Mouse (Mus musculus): ENCODE measurements around the gene Taf11. TPM values are rescaled to one million over a fixed set of nuclear protein-coding genes. Genes with fewer than 3 reads are reported as not detected.

Taf11 gene
- 10 to 100 TPM; 22.9 to 24.7 (median 23.4) TPM for total RNA-seq (2022)

DNA sequence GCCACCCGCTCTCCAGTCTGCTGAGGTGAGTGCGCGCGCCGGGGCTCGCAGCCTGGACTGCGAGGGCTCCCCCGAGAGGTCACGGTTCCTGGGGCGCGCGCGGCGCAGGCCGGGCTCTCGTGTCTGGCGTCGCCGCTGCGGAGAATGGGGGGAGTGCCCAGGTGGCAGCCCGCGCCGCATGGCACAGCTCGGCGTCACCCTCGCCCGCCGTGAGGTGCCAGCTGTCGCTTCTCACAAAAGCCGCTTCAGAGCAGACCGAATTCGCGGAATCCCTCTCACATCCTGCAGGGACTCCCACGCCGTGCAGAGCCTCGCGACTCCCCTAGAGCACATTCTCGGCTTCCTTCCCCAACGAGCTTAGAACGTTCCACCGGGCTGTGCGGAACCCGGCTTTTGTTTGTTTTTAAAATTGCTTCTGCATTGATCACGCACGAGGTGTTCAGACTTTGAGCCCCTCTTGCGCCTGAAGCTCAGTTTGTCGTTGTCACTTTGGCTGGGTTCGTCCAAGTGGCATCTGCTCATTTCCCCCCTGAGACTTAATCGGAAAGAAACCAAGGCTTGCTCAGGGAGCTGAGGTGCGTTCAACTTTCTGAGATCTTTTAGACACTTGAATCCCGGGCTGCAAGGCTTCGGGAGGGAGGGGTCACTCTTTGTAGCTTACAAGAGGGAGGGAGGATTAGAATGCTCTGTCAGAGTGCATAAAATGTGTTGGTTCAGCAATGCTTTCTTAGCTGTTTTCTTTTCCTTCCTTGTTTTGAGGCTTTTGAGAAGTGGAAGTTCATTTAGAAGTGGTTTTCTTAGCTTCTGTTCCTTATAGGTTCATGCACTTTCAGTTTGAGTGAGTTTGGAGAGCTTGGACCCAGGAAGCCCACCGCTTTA is at the start of gene Taf11:
TSS of gene Taf11 (minus strand) at position 223 of the 879 bp plus-strand sequence.
- no peak for DNase-seq (ENCODE audit: low spot score)

DNA sequence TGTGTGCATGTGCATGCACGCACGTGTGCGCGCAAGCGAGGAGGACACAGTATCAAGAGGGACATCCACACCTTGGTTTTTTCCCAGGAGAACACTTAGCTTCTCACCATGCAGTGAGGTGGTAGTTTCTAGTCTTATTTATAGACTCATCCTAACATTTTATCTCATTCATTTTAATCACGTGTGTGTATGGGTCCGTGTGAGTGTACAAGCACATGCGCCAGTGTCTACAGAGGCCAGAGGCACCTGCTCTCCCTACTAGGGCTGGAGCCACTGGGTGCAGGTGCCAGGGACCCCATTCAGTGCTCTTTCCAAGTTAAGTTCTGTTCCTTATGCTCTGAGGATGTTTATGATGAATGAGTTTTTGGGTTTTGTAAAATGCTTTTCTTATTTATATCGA is 48.0 kb upstream of the Taf11 start:
- no peak for DNase-seq (ENCODE audit: low spot score)

DNA sequence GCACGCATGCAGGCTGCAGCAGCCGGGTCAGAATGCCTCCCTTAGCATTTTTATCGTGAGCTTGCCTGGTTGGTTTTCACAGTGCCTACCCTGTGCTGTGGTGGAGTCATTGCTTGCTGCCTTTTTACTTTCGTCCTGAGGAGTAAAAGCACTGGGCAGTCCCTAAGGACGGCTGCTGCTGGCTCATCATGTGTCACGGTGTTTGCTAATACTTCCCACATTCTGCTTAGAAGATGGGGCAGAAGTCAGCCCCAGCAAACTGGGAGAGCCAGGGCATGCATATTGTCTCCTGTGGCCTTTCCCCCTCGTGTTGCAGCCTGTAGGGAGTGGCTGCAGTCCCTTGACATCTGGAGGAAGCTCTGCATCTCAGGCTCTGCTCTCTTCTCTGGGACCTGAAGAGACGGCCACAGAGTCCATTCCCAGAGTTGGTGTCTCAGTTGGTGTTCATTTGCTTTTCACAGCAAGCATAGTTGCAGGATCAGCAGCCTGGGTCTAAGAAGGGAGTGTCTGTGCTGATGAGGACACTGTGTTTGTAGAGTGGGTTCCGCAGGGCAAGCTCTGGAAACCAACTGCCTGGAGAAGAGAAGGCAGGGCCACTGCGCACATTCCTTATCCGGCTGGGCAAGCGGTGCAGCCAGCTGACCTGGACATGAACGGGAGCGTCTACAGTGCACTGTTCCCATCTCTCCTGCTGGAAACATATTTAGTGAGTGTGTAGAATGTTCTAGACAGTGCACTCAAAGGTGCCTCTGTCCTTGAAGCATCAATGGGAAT is 45.2 kb upstream of the Taf11 start:
- no peak for DNase-seq (ENCODE audit: low spot score)

DNA sequence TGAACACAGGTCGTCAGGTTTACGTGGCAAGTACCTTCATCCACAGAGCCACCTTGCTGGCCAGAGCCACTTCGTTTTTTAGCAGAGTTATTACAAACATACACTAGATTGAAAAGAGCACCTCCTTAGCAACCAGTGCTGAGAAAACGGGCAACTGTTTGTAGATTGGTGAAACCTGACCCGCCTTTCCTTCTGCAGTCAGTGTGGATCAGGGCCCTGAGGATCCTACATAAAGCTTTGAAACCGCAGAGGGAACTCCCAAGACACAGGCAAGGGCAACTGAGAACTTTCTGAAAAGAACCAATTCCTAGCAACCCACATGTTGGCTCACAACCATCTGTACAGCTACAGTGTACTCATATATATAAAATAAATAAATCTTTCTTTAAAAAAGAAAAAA is 43.5 kb upstream of the Taf11 start:
- DNase-seq (ENCODE audit: low spot score), result no peak

DNA sequence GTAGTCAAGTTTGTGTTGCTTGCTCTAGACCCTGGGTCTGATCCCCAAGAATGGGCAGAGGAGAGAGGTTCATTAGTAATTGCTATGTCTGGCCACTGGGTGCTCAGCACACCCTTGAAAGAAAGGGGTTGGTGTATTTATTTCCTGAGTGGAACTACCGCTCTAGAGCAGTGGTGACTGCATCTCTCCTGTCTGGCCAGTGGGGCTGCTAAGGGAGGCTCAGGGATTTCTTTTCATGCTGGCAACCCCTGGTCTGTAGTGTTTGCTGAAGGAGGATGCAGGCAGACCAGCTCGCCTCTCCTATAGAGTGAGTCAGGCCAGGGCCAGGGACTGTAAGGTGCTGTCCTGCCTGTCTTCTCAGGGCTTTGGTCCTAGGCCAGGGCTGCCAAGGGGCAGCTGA is 37.5 kb upstream of the Taf11 start:
- DNase-seq (ENCODE audit: low spot score), result no peak

DNA sequence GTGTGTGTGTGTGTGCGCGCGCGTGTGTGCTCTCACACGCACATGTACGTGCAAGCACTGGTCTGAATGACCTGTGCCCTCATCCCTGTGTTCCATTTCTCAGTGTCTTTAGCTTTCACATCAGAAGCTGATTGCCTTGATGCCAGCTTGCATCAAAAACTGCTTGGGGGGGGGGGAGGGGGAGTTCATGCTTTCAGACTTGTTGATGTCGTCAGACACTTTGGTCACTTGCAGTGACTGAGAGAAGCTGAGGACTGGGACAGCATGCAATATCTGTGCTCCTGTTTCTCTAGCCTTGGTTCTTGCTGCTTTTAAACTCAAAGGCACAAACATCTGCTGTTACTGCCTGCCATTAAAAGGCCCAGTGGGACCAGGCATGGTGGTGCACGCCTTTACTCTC is 36.7 kb upstream of the Taf11 start:
- no peak for DNase-seq (ENCODE audit: low spot score)

DNA sequence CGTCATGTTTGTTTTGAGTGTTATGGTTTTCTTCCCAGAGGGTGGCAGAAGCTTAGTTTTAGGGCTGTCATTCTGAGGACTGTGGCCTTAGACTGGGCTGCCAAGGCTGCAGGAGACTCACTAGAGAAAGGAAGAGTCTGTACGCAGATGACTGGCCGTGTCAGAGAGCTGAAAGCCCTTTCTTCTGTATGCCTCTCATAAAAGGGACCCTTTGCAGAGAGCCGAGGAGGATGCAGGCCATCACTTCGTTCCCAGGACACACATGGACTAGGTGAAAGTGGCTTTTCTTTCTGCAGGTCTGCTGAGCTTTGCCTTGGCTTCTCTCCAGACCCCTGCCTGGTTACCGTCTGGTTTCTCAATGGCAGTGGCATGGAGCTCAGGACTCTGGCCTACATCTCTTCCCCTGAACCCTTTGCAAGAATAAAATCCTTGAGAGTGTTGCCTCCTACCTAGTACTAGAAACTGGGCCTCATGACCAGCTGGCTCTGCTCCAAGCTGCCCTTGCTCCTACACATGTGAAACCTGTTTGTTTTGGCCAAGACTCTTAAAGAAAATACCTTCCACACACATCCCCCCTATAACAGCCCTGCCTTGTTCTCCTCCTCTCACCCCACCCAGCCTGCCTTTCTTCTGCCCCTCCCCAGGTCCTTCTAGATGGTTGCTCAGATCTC is 36.0 kb upstream of the Taf11 start:
- no peak for DNase-seq (ENCODE audit: low spot score)

DNA sequence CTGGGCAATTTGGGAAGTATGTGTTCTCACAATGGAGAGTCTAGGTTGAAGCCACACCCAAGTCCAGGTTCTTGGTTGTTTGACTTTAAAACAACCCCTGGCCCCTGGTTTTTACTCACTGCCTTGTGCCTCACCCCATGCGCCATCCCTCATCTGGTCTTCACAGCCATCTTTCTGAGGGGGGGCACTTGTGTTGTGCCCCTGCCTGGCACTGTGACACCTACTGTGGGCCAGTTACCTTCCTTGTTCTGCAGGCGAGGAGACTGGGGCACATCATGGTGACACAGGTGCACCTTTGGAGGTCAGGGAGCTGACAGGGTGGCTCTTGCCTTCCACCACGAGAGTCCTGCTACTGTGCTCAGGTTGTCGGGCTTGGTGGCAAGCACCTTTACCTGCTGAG is 32.5 kb upstream of the Taf11 start:
- no peak for DNase-seq (ENCODE audit: low spot score)

DNA sequence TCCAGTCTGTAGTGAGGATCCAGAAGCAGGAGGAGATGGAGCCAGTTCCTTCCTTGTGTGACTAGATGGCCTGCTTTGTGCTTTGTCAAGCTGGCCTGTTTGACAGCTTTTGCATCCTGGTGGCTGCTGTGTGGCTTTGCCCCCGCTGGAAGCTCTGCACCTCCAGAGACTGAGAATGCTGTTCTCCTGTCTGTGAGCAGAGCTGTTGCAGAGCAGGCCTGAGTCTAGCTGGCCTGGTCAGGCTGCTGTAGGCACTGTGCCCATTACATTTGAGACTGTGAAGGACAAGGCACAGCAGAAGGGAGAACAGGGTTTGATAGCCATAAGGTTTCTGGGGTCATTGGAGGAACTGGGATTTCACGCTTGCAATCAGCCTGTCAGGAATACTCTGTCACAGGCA is 32.1 kb upstream of the Taf11 start:
- DNase-seq (ENCODE audit: low spot score), result no peak

DNA sequence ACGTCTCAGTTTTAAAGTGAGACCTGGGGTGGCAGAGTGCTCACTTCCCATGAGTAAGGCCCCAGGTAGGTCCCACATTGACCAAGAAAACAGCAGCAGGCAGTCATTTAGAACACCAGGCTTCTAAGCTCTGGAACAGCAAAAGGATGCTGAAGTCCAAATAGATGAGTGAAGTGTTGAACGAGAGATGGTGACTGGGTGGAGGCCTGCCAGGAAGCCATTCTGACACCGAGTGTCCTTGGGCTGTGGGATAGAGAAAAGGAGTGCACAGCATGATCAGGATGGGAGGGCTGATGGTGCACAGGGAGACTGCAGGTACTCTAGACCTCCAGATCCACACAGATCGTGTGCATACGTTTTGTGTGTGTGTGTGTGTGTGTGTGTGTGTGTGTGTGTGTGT is 31.5 kb upstream of the Taf11 start:
- no peak for DNase-seq (ENCODE audit: low spot score)

DNA sequence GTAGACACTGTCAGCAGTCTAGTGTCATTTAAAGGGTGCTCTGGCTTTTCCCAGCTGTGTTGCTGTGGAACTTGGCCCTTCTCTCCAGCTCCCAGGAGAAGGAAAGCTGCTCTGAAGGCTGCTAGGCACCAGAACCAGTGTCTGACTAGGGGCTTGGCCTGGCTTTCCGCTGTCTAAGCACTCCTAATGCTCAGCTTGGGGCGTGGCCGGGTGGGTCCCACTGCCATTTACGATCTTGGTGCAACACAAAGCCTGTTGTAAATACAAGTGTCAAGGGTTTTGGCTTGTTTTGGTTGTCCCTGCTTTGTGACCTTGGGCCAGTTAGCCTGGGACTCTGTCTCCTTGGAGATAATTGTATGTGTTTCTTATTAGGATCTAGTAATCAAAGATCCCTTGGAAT is 30.7 kb upstream of the Taf11 start:
- DNase-seq (ENCODE audit: low spot score), result no peak

DNA sequence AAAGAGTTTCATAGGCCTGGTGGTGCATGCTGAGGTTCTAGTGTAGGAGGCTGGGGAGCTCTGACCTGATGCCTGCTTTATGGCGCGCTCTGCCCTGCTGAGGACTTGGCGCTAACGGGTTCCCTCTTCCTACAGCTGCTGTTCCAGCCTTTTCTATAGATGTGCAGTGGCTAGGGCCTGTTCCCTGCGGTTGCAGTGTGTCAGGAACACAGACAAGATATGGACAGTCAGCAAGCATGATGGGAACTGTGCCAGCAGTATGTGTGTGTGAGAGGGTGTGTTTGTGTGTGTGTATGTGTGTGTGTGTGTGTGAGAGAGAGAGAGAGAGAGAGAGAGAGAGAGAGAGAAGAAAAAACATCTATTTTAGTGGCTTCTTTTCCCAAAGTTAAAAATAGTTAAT is 29.4 kb upstream of the Taf11 start:
- DNase-seq (ENCODE audit: low spot score), result no peak

DNA sequence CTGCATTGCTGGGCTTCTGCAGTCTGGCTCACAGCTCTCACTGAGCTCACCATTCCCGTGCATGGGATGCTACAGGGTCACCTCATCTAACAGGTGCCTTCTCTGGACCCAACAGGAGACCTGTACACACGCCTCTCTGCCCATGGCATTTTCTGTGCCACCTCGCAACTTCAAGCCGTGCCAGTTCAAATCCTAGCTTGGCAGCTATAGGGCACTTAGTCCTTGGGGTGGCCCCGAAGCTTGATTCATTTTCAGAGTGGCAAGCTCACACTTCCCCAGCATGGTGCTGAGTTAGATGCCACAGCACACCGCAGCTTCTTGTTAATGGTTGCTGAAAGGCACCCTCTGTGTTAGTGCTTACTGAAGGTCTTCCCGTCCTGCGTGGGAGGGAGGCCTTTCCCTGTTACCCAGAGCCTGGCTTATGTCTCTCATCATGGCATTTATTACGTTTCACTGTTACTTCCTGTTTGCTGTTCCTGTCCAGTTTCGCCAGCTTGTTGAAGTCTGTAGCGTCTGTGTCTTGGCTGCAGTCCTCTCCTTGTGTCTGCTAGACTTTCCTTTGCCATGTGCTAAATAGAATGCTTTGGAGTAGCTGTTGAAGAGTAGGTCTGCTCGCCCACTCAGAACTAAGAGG is 28.6 kb upstream of the Taf11 start:
- DNase-seq (ENCODE audit: low spot score), result peak; percentile 61

DNA sequence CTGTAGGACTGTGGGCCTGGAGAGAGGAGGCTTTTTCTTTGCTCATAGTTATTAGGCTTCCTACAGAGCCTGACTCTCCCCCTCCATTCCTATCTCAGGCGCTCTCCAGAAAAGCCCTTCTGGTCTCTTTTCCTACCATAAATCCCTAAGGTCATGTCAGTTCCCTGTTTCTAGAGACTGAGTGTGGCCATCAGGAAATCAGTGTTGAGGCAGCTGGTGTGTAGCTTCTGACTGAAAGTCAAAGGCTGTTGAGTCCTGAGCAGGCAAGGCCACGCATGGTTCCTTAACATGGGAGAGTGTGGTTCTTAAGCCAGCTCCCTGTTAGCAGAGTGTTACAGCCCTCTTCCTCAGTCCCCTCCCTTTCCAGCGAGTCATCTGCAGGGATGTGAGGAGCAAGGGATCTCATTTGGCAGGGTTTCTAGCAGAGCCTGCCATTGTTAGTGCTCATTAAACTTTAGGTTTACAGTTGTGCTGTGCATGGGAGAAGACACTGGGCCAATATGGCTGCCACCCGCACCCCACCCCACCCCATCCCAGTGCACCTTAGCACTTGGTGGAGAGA is 27.5 kb upstream of the Taf11 start:
- DNase-seq (ENCODE audit: low spot score), result no peak

DNA sequence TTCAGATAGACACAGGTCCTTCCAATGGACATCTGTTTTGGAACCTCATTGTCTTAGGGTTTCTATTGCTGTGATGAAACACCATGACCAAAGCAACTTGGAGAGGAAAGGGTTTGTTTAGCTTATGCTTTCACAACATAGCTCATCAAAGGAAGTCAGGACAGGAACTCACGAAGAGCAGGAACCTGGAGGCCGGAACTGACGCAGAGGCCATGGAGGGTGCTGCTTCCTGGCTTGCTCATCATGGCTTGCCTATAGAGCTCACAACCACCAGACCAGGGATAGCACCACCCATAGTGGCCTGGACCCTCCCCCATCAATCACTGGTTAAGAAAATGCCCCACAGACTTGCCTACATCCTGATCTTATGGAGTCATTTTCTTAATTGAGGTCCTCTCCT is 25.4 kb upstream of the Taf11 start:
- no peak for DNase-seq (ENCODE audit: low spot score)

DNA sequence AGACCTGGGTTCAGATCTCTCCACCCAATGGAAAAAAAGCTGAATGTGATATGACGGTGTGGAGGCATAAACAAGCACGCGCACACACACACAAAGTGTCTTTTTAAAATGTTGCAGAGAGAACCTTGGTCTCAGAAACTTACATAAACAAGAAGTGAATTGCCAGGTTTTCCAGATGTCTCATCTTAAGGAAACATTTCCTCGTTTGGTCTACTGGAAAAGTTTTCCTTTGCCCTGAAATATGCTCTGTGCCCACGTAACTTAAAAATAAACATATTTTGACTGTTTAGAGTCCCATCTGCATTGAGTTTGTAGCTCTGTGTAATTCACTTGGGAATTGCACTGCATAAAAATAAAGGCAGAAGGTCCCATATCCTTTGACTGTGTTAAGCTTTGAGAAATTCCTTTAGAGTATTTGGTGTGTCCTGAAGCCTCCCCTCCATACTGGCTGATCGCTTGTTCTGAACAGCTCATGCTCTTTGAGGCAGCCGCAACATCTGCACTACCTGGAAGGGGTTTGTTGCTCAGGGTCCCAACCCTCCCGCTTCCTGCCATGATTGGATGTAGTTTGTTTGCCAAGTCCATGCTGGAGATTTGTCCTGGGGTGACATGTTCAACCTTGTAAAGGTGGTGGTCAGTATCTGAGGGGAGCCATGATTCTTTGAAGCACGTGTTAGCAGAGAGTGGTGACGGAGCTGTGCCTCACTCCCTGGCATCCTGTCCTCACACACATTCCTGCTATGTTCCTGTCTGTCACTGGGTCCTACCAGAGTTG is 24.7 kb upstream of the Taf11 start:
- DNase-seq (ENCODE audit: low spot score), result no peak

DNA sequence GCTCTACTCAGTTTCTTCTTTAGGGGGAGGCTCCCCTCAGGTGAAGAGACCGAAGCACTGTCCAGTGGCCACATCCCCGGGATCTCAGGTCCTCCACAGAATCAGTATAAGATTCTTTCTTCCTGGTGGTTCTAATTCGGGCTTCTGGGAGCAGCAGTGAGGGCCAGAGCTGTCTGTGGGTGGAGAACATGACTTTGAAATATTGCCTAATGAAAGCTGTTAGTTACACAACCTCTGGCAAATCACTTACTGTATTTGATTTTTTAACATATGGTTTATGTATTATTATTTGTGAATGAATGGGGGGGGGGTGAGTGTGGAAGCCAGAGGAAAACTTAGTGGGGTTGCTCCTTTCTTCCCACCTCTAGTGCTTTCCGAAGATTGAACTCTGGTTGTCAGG is 22.2 kb upstream of the Taf11 start:
- DNase-seq (ENCODE audit: low spot score), result no peak

DNA sequence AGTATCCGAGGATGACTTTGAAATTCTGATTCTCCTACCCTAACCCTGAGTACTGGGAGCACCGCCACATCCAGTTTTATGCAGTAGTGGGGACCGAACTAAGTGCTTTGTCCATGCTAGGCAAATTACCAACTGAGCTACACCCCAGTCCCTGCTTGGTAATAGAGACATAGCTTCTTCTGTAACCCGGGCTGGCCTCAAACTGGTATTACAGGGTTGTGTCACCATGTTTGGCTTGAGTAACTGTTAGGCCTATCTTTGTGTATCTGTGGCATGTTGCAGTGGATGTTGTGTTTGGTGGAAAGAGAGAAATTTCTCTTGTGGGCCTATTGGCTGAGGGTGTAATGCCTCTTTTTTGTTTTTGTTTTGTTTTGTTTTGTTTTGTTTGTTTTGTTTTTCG is 20.6 kb upstream of the Taf11 start:
- no peak for DNase-seq (ENCODE audit: low spot score)

DNA sequence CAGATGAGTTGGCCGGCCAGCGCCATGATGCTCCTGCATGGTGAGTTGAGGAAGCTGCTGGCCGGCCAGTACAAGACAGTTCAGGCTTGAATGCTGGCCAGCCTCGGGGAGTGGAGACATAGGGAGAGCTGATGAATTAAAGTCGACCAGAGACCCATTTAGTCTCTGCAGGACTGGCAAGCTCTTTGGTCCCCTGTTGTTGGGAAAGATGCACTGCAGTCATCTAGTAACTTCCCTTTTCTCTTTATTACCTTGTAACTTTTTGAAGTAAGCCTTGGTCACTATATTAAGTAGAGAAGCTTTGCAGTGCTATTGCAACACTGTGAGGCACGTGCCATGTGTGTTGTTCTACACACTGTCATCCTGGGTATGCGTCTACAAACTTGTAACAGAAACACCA is 15.9 kb upstream of the Taf11 start:
- no peak for DNase-seq (ENCODE audit: low spot score)

DNA sequence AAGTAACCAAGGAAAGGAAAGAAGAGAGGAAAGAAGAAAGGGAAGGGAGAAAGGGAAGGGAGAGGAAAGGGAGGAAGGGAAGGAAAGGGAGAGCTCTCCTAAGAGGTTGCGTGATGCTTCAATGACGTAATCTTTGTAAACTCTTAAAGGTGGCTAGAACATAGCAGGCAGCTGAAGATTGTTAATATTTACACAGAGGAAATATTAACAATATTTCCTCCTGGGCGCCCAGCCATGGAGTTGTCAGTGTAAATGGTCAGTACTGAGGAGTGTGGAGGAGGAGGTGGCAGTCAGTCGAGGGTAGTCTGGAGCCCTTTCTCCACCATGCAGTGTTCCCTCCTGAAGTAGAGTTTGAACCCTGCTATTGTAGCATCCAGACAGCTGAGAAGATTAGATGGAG is 15.4 kb upstream of the Taf11 start:
- DNase-seq (ENCODE audit: low spot score), result no peak

DNA sequence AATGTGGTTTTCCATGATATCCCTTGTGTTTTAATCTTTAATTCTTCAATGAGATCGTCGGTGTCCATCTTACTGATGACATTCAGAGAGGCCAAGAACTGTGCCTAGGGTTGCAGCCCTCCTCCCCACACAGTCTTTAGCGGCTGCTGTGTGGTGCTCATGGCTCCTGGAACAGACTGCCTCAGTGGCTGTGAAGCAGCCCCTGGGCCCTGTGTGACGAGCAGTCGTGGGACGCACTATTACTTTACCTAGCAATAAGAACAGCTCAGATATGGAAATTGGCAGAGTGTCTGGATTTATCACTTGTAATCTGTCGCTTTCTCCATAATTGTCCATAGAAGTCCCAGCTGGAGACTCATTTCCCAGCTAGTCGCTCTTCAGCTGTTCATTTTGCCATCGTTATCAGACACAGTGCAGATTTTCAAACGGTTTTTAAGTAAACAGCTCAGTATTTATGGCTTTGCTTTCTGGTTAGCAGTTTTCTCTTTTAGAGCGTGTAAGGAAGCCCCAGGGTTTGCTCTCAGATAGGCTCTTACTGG is 12.6 kb upstream of the Taf11 start:
- no peak for DNase-seq (ENCODE audit: low spot score)

Measured in heart, adult 8-10 months (tissue).